Mouse (Mus musculus): ENCODE data around the gene Scmh1.

Gene Scmh1

GRCm38 (mm10) chr4:120544896-120545295 lies 139.8 kb downstream of the Scmh1 start:
- no peak for DNase-seq (ENCODE audit: low read depth, low spot score)

DNA sequence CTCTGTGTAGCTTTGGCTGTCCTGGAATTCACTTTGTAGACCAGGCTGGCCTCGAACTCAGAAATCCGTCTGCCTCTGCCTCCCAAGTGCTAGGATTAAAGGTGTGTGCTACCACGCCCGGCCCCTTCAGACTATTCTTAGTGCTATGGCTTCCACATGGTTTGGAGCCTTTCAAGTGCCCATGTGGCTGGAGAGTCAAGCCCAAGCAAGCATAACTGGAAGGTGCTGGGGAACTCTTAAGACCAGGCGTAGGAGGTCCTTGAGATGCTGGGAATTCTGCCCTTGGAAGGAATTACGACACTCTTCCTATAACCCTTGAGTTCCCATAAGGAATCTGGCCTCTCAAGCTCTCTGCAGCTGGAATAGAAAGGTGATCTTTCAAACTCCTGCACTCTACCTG lies 151.5 kb downstream of the Scmh1 start:
- no peak for DNase-seq (ENCODE audit: low read depth, low spot score)

GRCm38 (mm10) chr4:120565726-120566125 lies 160.6 kb downstream of the Scmh1 start:
- no peak for DNase-seq (ENCODE audit: low read depth, low spot score)

DNA sequence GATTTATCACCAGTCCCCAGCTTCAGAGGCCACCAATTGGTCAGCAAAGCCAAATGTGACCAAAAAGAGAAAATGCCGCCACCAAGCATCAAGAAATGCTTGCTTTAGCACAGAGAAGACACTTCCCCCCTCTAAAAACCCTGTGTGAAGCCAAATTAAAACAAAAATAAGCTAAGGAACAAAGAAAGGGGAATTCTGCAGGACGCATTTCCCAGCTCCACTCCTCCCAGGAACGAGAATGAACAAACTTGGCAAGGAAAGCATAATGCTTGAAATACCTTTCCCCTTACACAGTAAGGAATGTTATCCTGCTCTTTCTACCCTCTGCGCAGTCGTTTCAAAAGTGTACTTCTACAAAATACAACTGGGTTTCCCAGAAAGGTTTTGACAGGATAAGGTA lies 162.9 kb downstream of the Scmh1 start:
- DNase-seq (ENCODE audit: low read depth, low spot score): no peak

- no peak for DNase-seq (ENCODE audit: low read depth, low spot score)
Observed at GRCm38 (mm10) chr4:120569025-120569424, 163.9 kb downstream of the Scmh1 start.

DNA sequence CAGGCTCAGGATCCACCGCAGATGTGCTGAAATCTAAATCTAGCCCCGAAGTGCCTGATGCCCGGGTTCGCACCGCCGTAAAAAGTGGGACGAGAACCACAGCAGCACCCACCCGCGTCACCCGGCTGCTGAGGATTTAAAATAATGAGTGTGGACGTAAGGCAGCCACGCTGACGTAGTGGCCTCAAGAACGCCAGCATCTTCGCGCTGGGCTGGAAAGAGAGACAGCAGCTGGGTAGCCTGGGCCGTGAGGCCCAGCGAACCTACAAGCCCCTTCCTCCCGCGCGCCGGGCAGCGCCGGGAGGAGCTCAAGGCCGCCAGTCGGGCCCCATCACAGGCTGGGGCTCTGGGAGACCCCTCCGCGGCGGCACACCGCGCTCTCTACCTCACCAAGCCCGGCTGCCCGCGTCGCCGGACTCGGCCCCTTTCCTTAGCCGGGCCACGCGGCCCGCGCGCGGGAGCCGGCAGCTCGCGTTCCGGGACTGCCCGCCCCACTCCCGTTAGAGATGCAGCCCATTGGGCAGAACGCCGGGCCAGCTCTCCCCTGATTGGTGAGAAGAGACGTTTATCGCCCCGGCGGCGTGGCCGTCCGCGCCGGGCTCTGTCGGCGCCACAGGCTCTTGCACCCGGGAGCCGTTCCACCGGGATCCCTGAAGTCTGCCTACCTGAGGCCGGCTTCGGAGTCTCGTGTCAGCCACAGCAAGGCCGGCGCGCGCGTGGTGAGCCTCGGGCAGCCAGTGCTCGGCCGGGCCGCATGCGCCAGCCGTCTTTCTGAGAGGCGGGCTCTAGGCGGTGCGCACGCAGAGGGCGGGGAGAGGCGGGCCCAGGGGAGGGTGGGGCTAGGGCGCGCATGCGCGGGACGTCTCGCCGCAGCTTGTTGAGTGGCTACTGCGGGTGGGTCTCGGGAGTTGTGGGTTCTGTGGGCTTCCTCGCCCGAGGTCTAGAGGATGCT lies 164.7 kb downstream of the Scmh1 start, which contains the start of gene Ctps:
Gene Ctps, minus strand, starts transcription at position 791 of the 952 bp plus-strand sequence.
- peak; percentile 97 for DNase-seq (ENCODE audit: low read depth, low spot score)

GRCm38 (mm10) chr4:120570438-120571069 lies 165.5 kb downstream of the Scmh1 start:
- no peak for DNase-seq (ENCODE audit: low read depth, low spot score)

GRCm38 (mm10) chr4:120571070-120571464 lies 166.0 kb downstream of the Scmh1 start:
- no peak for DNase-seq (ENCODE audit: low read depth, low spot score)

GRCm38 (mm10) chr4:120571691-120572090 lies 166.6 kb downstream of the Scmh1 start:
- DNase-seq (ENCODE audit: low read depth, low spot score): no peak

Data from ZHBTc4 (cell line).